Mouse (Mus musculus) lung, embryonic 15.5 days (tissue): ENCODE data around the gene Gm21103. TPM values are rescaled to one million over a fixed set of nuclear protein-coding genes. Genes with fewer than 3 reads are reported as not detected.
"Not testable (repeated sequence)": the region's sequence is repeated elsewhere in the genome, so short reads cannot be mapped to it uniquely, and the experiment has no call there.

Experiments
- ATAC-seq: fragments of 200-750 bp; cut with Nextera tagmentation; 2 replicates; pipeline ENCODE4 v1.8.0; 2017; ENCODE audit warnings: moderate number of reproducible peaks, borderline replicate concordance; ENCODE audit not compliant: low FRiP score, low TSS enrichment; ENCODE audit errors: extremely low read depth
- H3K27ac ChIP-seq: fragments of 300-500 bp; sonication (generic); 2 replicates; pipeline ENCODE4 v1.5.1; 2015; ENCODE audit warnings: moderate library complexity, mild to moderate bottlenecking, inconsistent platforms
- H3K27me3 ChIP-seq: fragments of 300-500 bp; sonication (generic); 2 replicates; pipeline ENCODE4 v1.6.1; 2015; ENCODE audit warnings: inconsistent platforms
- H3K36me3 ChIP-seq: fragments of 300-500 bp; sonication (generic); 2 replicates; pipeline ENCODE4 v1.6.1; 2015; ENCODE audit warnings: inconsistent platforms
- H3K4me1 ChIP-seq: fragments of 300-500 bp; sonication (generic); 2 replicates; pipeline ENCODE4 v1.6.1; 2015; ENCODE audit warnings: inconsistent platforms
- H3K4me2 ChIP-seq: fragments of 300-500 bp; sonication (generic); 2 replicates; pipeline ENCODE4 v1.6.1; 2015; ENCODE audit warnings: inconsistent platforms, mild to moderate bottlenecking, moderate library complexity
- H3K4me3 ChIP-seq: fragments of 300-500 bp; sonication (generic); 2 replicates; pipeline ENCODE4 v1.5.1; 2015; ENCODE audit warnings: mild to moderate bottlenecking, inconsistent platforms
- H3K9ac ChIP-seq: fragments of 300-500 bp; sonication (generic); 2 replicates; pipeline ENCODE4 v1.6.1; 2015; ENCODE audit warnings: inconsistent platforms
- H3K9me3 ChIP-seq: fragments of 300-500 bp; sonication (generic); 2 replicates; pipeline ENCODE4 v1.6.1; 2016; ENCODE audit warnings: inconsistent platforms
- WGBS: fragments of 180-500 bp; shearing (Covaris S2); methylation state at CpG from one replicate; pipeline ENCODE4 v1.1.7; 2015; 5-methylcytosine and 5-hydroxymethylcytosine counted together
- polyA plus RNA-seq: library from polyadenylated mRNA; unstranded; fragments of >200 nt; fragmentation: Nextera tagmentation; extraction: Ambion mirVana; gene quantifications from 2 replicates; pipeline ENCODE4 v1.2.1, GENCODE M21; 2015

Gene Gm21103
- polyA plus RNA-seq, result not detected in 2 replicates

GRCm38 (mm10) chr14:6304743-6305142 is at the start of gene Gm21103:
TSS of gene Gm21103 (minus strand) at chr14:6304843.
- WGBS, result 71% methylated on average over 2 of the region's 2 CpGs
- ATAC-seq, H3K36me3 ChIP-seq, H3K27me3 ChIP-seq, H3K4me3 ChIP-seq, H3K27ac ChIP-seq, H3K9ac ChIP-seq, H3K9me3 ChIP-seq, H3K4me1 ChIP-seq, H3K4me2 ChIP-seq: not testable (repeated sequence)

DNA sequence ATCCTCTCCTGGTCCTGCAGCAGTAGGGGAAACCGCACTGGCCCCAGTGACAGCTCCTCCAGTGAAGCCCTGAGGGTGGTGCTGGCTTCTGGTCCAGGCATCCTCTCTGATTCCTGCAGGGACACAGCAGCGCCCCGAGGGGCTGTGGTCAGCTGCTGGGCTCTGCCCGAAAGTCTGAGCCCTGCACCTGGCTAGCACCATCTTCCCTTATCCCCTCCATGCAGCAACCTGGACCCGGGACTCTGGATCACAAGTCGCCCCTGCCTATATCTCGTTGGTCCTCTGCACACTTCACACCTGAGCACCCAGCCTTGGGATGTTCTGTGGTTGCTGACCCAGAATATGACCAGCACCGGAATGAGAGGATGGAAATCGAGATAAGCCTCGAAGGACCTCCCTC is 38.9 kb upstream of the Gm21103 start, which contains the start of gene Gm3618:
TSS of gene Gm3618 (minus strand) at position 101 of the 400 bp plus-strand sequence.
- H3K4me2 ChIP-seq, H3K4me1 ChIP-seq, H3K36me3 ChIP-seq, H3K9ac ChIP-seq, ATAC-seq, H3K27me3 ChIP-seq, H3K9me3 ChIP-seq, H3K4me3 ChIP-seq, H3K27ac ChIP-seq: not testable (repeated sequence)
- WGBS, result no CpG with 5 or more reads among the region's 10 CpGs

- 2% methylated on average over 43 of the region's 57 CpGs for WGBS
- not testable (repeated sequence) for ATAC-seq, H3K27ac ChIP-seq, H3K27me3 ChIP-seq, H3K36me3 ChIP-seq, H3K9me3 ChIP-seq, H3K4me1 ChIP-seq
- Histone ChIP-seq H3K9ac (peak within 1 kb of the TSS; percentile 27; the same call in 1 of the 2 replicates), H3K4me2 (peak within 1 kb of the TSS; percentile 82), H3K4me3 (peak within 1 kb of the TSS; percentile 47)
These were observed 17.5 kb downstream of the Gm21103 start, which contains the start of gene Gm3411 for GRCm38 (mm10) chr14:6286931-6287715. TSS of gene Gm3411 (minus strand) at chr14:6287250.

Other genes starting within 250 kb of the Gm21103 start
- not detected in 2 replicates for gene Gm6337, start 246.6 kb downstream of the Gm21103 start, polyA plus RNA-seq
- 0.35 and 0.52 TPM in 2 replicates for gene Gm8206, start 210.9 kb downstream of the Gm21103 start, polyA plus RNA-seq
- gene Gm3468, start 196.2 kb downstream of the Gm21103 start, polyA plus RNA-seq, result 1.2 TPM in 2 replicates
- not detected in 2 replicates for gene Gm3476, start 179.0 kb downstream of the Gm21103 start, polyA plus RNA-seq
- gene Gm21560, start 85.6 kb downstream of the Gm21103 start, polyA plus RNA-seq, result not detected in 2 replicates
- 0.67 and 1.1 TPM in 2 replicates for gene Gm3411, start 17.6 kb downstream of the Gm21103 start, polyA plus RNA-seq
- gene Gm3618, start 38.8 kb upstream of the Gm21103 start, polyA plus RNA-seq, result not detected in 2 replicates
- not detected in 2 replicates for gene Gm16440, start 85.5 kb upstream of the Gm21103 start, polyA plus RNA-seq
- gene Gm3591, start 107.6 kb upstream of the Gm21103 start, polyA plus RNA-seq, result 0.27 and 0.74 TPM in 2 replicates
- not detected in 2 replicates for gene Gm3594, start 139.8 kb upstream of the Gm21103 start, polyA plus RNA-seq
- not detected in 2 replicates for gene Gm8356, start 232.4 kb upstream of the Gm21103 start, polyA plus RNA-seq